Mouse (Mus musculus) cortical plate, adult 2 months (tissue): Measurements from ENCODE around the gene Capzb.

Experiments
- CTCF ChIP-seq: fragments of 200-500 bp; IDR thresholded peaks from 2 replicates; pipeline ENCODE4 v1.5.1; 2011; ENCODE audit warnings: mild to moderate bottlenecking, control low read depth, low read length; ENCODE audit not compliant: insufficient read depth; ENCODE audit errors: extremely low read depth
- POLR2A ChIP-seq: fragments of 200-500 bp; IDR thresholded peaks from 2 replicates; pipeline ENCODE4 v1.6.1; 2011; ENCODE audit warnings: mild to moderate bottlenecking, low read length, control low read depth; ENCODE audit not compliant: insufficient read depth; ENCODE audit errors: extremely low read depth

DNA sequence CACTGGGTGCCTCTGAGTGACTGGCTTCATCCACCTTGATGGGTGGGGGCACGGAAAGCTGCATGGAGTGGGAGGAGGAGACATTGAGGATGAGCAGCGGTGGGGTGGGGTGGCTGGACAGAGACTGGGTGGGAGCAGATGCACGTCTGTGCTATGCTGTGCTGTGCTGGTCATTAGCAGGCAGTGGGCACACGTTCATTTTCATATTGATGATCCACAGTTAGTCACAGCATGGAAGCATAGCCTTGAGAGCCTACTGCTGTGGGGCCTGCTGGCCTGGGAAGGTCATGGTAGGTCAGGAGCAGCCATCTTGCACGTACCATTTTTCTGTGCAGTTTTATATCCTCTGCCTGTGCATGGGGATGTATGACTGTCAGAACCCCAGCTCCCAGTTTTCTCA is 56.0 kb downstream of the Capzb start:
- TF ChIP-seq POLR2A (no peak), CTCF (no peak)
